Mouse (Mus musculus): ENCODE results near the gene 4930519P11Rik.

The 4930519P11Rik gene

DNA sequence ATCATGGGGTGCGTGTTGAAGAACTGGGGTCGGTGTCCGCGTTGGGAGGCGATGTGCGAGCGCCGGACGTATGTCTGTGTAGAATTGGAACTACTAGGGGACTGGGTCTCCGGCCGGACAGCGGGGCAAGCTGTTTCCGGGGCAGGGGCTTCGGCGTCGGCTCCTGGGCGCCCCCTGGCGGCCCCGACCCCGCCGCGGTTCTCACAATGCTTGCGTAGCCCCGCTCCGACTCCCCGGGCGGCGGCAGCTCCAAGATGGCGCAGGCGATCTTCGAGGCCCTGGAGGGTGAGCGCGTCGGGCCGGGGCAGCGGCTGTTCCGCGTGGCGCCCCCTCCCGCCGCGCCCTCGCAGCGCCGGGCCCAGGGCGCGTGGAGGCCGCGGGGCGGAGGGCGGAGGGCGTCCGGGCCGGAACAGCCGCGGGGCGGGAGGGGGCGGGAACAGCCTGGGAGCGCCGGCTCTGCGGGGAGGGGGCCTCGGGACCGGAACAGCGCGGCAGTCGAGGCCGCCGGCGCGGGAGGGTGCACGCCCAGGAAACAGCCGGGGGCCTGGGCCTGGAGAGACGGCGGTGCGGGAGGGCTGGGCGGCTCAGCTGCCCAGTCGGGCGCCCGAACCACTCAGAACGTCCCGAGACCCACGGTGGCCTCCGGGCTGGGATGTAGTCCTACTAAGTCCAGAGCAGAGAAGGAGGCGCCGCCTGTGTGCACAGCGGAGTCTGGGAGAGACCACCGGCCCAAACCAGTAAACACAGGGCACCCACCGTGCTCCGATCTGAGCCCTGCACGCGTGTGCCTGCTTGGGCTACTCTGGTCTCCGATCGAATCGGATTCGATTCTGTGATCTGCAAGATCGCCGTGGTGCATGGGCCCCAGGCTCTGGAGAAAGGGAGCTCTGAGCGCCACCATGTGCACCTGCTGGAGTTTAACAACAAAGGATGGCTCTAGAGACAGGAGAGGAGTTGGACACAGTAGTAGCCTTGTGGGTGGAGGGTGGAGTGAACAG is at the start of gene 4930519P11Rik, which contains the start of gene Zfp341:
Gene 4930519P11Rik (minus strand): TSS at position 320 of the 998 bp plus-strand sequence.
Gene Zfp341 (plus strand): TSS at position 180 of the 998 bp plus-strand sequence.
- peak; percentile 88 to 91 for DNase-seq

DNA sequence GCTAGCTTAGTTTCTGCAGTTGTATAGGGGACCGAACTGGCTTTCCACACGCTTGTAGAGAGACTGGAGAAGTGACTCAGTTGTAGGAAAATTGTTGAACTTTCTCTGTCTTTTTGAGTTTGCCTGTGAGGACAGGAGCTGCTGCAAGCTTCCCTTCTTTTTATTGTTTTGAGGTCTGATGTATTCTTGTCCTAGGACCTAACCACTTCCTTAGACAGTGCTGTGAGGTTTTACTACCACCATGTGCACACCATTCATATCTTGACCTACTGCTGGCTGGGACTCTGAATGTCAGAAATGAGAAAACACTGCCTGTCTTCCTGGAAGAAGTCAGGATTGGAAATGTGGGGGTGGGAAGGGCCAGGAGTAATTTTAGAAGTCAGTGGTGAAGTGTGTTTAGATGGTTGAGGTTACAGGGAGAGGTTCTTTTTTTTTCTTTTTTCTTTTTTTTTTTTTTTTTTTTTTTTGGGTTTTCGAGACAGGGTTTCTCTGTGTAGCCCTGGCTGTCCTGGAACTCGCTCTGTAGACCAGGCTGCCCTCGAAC is 46.4 kb upstream of the 4930519P11Rik start:
- no peak for DNase-seq

DNA sequence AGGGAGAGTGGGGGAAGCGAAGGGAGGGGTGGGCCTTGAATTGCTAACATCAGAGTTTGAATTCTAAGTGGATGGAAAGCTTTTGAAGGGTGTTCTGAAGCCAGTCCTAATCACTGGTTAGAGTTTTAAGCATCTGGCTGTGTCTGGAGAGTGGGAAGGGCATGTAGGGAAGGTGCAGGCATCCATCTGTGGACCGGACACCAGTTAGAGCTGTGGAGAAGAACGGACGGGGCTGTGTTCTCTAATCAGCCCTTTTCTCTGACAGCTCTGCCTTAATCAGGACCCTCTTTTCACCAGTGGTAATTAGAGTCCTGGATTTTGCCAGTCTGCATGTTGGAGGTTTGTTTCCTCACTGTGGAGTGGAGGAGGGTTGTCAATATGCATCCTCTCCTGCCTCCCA is 45.8 kb upstream of the 4930519P11Rik start:
- DNase-seq: no peak

DNA sequence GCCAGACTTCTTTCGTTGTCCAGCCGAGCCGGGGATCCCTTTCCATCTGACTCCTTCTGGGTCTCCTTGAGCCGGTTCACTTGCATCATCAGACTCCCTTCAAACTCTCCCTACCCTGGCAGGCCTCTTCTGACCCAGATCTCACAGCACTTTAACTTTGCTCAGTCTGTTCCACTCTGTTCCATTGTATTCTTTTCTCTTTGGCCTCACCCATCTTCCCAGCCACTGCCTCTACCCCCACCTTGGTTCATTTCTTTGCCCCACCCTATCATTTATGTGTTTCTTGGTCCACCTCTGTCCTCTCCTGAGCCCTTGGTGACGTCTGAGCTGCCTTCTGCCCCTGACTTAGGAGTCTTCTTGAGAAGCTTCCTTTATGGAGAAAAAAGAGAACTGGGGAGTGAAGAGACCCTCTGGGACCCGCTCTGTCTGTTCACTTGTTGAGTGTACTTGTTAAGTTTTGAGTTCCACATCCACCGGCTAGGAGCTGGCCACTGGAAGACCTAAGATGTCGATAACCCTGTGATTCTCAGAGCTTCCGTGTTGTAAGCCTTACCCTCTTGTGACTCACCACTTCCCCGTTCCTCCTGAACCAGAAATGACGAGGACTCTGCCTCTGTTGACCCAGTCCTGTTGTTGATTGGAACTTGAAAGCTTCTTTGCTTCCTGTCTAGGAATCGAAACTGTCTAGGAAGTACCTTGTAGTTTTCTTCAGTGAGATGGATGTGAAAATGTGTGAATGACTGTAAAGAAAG is 44.4 kb upstream of the 4930519P11Rik start:
- DNase-seq: peak; percentile 75 to 84

DNA sequence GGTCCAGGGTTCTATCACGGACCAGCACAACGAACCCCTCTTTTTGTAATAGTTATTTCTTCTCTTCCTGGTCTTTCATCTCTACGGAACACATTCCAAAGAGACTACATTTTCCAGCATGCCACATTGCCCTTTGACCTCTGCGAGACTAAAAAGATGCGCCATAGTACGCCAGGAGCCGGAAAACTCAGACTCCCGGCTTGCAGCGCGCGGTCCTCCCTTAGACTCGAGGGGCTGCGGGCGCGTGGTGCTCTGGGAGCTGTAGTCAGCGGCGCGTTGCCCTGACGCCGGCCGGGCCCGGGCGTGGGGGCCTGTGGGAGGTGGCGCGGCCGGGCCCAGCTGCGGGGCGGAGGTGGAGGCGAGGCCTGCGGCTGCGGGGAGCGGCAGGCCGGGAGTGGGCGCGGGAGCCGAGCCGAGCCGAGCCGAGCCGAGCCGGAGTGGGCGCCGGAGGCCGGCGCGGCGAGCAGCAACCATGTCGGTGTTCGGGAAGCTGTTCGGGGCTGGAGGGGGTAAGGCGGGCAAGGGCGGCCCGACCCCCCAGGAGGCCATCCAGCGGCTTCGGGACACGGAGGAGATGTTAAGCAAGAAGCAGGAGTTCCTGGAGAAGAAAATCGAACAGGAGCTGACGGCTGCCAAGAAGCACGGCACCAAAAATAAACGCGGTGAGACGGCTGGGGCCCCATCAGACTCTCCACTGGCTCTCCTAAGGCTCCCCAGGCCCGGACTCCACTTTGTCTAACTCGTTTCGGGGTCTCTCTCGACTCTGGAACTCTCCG is 43.7 kb upstream of the 4930519P11Rik start:
- peak; percentile 98 to 99 for DNase-seq

DNA sequence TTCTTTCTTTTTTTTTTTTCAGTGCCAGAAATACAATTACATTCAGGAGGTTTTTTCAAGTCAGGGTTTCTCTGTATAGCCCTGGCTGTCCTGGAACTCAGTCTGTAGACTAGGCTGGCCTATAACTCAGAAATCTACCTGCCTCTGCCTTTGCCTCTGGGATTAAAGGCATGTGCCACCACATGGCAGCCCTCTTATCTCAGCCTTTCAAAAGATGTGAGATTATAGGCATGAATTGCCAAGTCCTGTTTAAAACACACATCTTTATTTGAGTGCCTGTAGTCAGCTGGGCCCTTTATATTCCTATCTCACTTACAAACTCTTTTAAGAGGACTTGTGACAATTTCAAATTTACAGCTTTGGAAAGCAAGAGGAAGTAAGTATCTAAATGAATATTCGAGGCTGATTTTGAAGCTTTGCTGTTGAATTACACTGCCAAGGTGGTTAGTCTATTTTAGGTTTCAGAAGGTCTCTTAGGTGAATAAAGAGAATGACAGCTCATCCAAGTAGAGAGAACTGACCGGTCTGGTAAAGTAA is 42.7 kb upstream of the 4930519P11Rik start:
- no peak for DNase-seq

DNA sequence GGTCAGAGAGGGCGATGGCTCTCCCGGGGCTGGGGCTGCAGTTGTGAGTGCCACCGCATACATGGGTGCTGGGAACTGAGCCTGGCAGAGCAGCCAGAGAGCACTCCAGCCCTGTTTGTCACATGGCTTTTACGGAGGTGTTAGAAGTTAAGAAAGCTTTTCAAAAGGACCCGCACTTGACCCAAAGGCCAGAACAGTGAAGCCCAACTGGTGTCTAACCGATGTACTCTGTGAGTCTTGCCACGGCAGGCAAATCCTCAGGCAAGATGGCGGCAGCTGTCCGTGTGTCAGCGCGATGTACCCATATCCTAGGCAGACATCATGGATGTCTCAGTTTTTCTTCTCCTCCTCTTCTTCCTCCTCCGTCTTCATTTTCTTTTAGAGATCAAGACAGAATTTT is 41.7 kb upstream of the 4930519P11Rik start:
- no peak for DNase-seq

DNA sequence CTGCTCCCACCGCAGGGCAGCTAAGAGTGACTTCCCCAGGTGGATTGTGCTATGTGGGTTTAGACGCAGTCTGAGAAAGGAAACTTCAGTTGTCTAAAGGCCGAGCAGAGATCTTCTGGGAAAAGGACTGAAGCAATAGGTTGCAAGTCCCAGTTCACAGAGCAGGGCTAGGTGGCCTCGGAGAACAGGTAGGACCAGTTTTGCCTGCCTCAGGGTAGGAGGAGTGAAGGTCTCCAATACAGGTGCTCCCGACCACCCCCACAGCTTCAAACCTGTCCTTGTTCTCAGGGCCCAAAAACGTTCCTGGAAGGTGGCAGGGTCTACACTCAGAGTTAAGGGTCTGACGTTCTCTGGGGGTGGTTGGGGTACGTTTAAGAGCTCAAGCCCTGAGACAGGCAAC is 38.1 kb upstream of the 4930519P11Rik start, which contains the start of gene Chmp4b:
Gene Chmp4b (plus strand): TSS at position 343 of the 400 bp plus-strand sequence.
- DNase-seq: peak; percentile 67 to 85

DNA sequence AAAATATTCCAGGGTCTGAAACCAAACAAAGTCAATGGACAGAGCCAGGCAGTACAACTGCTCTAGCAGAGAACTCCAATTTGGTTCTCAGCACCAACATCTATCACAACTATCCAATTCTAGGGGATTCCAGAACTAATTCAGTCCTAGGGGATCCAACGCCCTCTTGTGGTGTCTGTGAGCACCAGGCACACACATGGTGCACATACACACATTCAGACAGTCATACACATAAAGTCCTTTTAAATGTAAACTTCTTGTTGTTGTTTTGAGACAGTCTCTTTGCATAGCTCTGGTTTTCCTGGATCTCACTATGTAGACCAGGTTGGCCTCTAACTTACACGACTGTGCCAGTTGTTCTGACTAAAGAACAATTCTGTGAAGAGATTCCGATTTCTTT is 37.2 kb upstream of the 4930519P11Rik start:
- DNase-seq: no peak

DNA sequence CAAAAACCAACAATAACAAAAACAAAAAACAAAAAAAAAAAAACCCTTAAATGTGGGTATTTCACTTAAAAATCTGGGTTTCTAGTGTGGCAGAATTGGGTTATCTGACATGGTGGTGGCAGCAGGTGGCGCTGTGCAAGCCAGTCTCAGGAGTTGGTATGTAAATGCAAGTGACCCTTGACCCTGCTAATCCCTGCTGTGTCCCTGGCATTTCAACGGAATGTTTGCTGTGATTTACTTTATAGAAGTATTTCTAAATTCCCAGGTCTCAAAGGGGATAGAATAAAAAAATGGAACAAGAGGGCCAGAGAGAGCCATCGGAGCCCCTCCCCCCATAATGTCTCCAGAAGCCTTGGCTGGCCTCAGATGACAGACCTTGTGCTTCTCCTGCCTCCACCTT is 34.8 kb upstream of the 4930519P11Rik start:
- no peak for DNase-seq

DNA sequence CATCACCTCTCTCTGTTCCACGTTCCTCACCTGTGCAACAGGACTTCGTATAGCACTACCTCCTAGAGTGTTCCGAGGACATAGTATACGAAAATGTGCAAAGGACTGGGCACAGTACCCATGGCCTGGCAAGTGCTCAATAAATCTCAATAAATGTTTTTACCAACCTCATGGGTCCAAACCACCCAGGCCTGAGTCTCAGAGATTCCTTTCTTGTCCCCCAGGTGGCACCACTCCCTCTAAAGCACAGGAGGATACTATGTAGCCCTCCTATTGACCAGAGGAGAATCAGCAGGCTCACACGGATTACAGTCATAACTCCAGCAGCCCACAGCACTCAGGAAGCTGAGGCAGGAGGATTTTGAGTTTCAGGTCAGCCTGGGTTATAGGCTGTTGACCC is 33.4 kb upstream of the 4930519P11Rik start:
- DNase-seq: no peak

DNA sequence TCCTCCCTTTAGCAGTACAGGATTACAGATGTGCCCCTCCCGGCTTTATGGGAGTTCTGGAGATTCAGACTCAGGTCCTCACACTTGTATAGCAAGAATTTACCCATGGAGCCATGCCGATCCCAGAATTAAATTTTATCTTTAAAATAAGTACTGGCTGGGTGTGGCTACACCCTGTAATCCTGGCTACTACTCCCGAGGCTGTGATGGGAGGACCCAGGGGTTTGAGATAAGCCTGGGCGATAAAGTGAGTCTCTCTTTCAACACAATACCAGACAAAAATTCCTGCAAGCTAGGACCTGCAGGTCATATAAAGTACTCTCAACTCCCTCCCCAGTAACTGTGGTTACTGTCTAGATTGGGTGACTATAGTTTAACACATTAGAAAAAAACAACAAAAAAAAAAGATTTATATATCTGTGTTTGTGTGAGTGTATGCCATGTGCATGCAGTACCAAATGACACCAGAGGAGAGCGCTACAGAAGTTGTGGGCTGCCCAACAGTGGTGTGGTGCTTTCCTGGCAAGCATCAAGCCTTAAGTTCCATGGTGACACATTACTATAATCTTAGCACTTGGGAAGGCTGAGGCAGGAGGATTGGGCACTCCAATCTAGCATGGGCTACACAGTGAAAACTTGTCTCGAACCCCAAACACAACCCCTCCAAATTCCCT is 29.6 kb upstream of the 4930519P11Rik start:
- no peak for DNase-seq

DNA sequence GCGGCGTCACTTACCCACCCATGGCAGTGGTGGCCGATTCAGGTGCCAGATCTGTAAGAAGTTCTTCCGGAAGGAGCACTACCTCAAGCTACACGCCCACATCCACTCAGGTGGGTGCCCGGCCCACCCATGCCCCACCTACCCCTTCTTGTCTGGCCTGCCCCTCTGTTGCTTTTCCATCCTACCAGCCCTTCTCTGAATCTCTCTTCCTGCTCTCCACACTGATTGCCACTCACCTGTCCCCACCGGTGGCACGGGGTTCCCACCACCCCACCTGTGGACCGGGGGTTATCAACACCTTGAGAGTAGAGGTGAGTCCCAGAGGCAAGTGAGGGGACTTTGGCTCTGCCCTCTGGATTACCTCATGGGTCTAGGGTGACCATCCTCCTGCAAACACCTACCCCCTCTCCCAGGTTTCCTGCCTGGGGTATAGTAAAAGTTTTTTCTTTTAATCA is 28.8 kb upstream of the 4930519P11Rik start:
- peak; percentile 32 to 53 for DNase-seq

DNA sequence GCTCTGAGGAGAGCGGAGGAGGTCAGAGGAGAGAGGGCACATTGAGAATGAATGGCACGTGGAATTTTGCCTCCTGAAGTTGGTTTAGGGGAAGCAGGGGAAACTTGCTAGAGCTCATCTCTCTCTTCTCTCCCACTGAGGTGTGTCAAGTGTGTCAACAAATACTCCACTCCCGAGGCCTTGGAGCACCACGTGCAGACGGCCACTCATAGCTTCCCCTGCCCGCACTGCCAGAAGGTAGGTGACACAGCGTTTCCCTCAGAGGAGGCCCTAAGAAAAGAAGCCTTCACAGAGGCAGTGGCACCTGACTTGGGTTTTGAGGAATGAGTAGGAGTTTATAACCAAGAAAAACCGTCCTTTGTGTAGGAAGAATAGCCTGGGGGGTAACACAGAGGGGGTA is 27.9 kb upstream of the 4930519P11Rik start:
- peak; percentile 69 to 84 for DNase-seq

DNA sequence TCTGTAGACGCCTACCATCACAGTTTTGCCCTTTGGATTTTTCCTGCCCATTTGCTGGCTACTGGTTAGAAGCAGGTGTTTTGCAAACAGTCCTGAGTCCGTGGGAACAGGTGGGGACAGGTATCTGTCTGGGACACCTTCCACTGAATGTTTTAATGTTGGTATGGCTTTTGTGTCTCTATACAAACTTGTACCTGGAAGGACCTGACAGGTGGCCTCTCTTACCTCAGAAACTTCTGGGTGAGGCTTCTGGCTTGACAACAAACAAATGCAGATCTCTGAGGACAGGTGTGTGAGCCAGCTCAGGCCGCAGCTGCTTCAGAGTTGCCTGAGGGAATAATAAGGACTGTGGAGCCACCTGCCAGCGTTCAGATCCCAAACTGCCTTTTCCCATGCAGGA is 25.9 kb upstream of the 4930519P11Rik start:
- DNase-seq: no peak

DNA sequence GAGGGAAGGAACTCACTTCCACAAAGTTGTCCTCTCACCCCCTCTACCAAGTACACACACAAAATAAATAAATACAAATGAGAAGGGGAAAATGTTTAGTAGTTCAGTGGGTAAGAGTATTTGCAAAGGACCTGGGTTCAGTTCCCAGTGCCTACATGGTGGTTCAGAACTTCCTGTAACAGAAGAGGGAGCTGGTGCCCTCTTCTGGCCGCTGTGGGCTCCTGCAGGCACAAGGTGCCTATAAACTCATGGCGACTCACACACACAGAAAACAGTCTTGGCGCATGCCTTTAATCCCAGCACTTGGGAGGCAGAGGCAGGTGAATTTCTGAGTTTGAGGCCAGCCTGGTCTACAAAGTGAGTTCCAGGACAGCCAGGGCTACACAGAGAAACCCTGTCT is 25.3 kb upstream of the 4930519P11Rik start:
- no peak for DNase-seq

DNA sequence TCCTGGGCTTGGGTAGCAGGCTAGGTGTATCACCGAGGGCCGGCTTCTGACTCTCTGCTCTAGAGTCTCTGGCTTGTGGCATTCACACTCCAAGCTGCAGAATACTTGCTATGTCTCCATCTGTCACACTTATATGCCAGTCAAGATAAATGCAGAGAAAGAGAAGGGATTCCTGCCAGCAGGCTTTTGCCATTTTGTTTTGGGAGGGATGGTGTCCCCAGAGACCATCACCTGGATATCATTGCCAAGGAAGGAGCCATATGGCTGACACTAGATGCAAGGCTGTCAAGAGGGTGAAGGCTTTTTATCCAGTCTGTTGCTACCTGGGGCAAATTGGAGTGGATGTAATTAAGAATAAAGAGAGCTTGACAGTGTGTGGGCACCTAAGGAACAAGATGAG is 22.6 kb upstream of the 4930519P11Rik start:
- DNase-seq: no peak

DNA sequence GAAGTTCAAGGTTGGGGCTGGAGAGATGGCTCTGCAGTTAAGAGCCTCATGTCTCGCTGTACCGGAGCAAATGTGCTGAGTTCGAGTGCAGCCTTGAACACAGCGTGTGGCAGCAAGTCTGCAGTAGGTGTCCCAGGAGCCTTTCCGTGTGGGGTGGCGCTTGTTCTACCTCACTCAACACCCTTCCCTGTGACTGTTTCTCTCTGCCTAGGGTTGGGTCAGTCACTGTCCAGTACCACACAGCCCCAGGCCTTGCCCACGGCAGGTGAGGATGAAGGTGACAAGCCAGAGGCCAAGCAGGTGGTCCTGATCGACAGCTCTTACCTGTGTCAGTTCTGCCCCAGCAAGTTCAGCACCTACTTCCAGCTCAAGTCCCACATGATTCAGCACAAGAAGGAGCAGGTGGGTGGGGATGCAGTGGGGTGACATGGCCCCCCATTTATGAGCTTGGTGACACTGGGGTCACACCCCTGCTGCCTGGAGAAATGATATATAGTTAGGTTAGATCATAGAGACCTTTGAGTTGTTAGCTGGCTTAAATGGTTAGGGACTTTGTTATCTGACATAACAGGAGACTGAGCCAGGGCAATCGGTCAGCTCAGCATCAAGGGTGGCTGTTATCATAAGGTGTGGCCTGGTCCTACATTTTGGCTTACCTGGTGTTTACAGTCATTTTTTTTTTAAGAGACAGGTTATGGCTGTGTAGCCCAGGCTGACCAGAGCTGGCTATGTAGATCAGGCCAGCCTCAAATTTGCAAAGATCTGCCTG is 20.8 kb upstream of the 4930519P11Rik start:
- no peak for DNase-seq

DNA sequence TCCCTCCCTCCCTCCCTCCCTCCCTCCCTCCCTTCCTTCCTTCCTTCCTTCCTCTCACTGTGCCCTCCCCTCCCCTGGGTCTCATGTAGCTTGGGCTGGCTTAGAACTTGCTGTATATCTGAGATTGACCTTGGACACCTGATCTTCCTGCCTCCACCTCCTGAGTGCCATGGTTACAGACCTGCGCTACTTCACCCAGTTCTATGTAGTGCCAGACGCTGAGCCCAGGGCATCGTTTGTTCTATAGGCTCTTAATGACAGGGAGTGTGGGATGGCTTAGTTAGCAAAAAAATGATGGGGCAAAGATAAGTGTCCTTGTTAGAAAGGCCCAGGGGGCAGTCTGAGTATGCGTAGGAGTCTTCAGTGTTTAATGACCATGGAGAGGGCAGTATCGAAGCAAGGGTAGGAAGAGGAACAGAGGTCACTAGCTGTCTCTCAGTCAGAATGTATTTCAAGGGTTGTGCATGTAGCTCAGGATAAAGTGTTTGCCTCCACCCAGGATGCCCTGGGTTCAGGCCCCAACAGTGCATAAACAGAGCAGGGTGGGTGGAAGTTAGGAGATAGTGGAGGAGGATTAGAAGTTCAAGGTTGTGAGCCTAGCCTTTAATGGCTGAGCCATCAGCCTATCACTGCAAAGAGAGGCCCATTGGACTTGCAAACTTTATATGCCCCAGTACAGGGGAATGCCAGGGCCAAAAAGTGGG is 20.0 kb upstream of the 4930519P11Rik start:
- no peak for DNase-seq

DNA sequence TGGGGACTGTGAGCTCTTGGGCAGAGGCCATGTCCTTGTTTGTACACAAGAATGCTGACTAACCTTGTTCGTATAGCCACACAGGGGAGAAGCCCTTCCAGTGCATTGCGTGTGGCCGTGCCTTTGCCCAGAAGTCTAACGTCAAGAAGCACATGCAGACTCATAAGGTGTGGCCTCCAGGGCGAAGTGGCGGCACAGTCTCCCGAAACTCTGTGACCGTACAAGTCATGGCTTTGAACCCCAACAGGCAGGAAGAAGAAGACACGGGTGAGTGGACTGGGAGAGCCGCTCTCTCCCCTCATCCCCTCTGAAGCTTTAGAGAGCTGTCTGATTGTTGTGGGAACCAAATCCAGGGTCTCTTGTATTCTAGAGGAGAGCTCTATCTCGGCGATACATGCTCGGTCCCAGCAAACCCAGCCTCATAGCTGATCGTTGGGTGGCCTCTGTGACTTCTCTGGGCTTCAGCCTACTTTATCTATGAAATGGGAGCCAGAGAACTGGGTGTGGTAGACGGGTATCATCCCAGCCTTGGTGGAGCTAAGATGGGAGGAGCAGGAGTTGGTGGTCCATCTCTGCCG is 19.1 kb upstream of the 4930519P11Rik start:
- no peak for DNase-seq
